Mouse (Mus musculus) thymus, postnatal 4 days (tissue): ENCODE measurements around the gene Hivep1.
A peak's percentile ranks its signal among the peaks of the same experiment; 100 is the strongest.

Experiments
- DNase-seq: peaks from one replicate; pipeline ENCODE4 v3.0.0; 2021

The Hivep1 gene

DNA sequence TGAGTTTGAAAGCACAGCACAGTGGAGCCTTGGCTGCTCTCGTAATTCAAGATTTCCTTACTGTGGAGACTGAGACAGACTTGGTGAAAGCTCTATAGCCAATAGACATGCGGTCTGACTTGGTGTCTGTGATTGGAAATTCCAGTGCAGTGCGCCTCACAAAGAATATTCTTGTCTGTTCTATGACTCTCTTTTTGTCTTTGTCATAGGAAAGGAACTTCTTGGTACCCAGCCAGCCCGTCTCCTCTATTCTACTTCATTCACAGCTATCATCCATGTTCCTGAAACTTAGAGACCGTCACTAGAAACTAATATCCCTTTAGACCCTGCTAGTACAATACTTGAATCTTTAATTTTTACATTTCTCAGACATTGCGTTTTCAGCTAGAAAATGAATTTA is 64.5 kb downstream of the Hivep1 start:
- no peak for DNase-seq

DNA sequence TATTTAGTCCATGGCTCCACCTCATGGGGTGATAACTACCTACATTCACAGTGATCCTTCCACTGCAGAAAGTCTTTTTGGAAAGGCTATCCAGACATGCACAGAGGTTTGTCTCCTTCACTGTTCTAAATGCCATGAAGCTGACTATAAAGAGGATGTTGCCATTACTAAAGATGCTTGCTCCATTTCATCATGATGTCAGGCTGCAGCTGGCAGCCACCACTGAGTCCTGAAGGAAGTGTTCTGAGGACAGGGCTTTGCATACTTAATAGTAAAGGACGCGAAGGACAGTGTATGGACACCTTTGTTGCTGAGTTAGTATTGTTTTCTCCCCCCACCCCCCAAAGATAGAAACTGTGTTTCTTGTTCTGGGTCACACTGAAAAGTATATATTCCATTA is 67.2 kb downstream of the Hivep1 start:
- DNase-seq: no peak

DNA sequence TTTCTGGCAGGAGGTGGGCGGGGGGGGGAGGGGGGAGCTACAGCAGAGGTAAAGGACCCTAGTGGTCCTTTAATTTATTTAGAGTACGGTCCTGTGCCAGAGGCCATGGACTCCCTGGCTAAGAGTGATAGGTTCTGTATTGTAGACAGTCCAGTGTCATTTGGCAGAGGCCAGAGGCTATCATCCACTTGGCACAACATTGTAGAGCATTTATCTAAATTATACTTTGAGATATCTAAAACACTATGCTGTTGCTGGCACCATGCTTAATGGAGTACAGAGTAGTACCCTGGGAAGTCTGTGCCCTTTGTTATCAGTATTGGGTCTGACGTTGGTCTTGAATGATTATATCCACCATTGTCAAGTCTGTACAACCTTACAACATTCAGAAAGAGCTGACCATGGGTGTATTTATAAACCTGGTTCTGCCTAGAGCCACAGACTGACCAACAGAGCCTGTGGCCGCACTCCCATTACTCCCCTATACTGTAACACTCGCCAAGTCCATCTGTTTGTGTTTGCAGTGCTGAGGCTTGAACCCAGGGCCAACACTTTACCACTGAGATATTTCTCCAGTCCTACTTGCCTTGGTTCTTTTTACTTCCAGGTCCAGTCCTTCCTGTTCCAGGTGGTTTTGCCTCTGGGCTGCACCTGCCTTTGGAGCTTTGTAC is 69.4 kb downstream of the Hivep1 start:
- no peak for DNase-seq

DNA sequence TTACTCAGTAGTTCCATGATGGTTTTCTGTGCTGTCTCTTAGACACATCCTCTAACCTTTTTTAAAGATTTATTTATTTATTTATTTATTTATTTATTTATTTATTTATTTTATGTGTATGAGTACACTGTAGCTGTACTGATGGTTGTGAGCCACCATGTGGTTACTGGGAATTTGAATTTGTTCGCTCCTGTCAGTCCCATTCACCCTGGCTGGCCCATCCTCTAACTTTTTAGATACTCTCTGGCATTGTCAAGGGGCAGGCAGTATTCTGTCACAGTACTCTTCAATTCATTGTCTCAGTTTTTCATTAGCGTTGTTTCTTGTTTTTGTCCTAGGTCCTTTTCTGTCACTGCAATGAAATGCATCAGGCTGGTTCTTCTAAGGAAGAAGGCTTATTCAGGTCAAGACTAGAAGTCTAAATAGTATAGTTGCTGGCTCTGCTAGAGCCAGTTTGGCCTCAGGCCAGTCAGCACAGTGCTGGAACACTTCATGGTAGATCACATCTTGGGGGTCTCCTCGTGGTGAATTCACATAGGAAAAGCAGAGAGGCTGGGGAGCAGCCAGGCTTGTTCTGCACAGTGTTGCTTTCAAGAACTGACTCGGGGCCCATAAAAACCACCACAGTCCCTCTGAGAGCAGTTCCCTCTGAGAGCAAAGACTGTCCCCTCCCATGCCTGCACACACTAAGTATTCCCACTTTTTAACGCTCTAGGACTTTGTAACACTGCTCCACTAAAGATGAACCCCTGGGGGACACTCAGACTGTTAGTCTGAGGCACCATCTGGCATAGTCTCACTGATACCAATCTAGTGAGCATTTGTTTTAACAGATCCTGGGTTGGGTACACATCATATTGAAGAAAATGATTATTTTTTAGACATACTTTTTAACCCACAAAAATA is 70.2 kb downstream of the Hivep1 start:
- no peak for DNase-seq

DNA sequence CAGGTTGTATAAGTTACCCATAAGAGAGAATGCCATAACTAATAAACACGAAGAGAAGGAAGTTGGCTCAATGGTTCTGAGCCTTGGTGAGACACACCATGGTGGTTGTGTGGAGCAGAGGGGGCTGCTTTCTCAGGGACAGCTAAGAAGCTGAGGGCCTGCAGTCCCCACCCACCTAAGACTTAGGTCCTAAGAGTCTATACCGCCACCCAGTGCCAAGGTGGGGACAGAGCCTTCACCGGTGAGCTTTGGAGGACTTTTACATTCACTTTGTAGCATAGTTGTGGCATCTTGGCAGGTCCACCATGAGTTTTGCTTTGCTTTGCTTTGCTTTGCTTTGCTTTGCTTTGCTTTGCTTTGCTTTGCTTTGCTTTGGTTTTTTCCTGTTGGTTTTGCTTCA is 92.8 kb downstream of the Hivep1 start:
- DNase-seq: peak; percentile 64

DNA sequence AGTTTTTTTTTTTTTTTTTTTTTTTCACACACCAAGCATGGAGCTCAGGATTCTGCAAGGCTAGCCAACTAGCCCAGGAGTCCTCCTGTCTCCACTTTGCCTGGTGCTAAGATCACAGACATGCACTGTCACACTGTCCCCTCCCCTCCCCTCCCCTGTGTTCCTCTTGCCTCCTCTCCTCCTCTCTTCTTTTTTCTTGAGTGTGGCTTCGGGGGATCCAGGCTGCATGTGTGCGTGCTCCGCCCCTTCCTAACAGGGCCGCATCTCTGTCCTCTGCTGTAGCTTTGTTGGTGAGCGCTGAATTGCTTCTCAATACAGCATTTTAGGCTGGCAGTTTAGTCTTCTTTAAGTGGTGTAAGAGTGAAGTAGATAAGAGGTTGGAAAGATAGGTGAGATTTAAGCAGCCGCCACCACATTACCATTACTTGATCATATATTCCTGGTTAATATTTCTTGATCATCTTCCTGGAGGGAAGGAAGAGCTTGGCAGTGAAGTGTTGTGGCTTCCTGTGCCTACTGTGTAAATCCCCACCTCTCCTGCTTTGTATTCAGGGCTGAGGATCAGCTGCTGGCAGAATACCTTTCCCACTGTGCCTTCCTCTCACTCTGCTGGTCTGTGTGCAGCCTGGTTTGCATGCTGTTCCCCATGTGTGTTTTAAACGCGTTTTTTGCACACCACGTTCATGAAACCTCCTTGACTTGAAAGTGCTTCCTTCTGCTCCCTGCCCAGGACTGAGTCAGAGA is 97.7 kb downstream of the Hivep1 start:
- DNase-seq: peak; percentile 28

DNA sequence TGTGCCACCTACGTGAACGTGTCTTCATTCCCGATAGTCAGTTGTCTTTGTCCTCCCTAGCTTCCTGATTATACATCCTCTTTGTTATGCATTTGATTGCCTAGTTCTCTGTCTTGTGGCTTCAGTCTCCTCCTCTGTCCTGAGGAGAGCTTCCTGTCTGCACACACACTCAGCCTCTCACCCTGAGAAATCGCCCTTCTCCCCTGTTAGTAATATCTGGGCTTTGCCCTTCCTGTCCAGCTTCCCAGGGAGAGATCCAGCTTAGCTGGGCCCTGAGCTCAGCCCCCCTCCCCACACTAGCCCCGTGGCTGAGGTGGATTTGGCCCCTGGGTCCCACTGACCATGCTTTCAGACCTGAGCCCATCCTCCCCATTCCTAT is 98.2 kb downstream of the Hivep1 start:
- no peak for DNase-seq

DNA sequence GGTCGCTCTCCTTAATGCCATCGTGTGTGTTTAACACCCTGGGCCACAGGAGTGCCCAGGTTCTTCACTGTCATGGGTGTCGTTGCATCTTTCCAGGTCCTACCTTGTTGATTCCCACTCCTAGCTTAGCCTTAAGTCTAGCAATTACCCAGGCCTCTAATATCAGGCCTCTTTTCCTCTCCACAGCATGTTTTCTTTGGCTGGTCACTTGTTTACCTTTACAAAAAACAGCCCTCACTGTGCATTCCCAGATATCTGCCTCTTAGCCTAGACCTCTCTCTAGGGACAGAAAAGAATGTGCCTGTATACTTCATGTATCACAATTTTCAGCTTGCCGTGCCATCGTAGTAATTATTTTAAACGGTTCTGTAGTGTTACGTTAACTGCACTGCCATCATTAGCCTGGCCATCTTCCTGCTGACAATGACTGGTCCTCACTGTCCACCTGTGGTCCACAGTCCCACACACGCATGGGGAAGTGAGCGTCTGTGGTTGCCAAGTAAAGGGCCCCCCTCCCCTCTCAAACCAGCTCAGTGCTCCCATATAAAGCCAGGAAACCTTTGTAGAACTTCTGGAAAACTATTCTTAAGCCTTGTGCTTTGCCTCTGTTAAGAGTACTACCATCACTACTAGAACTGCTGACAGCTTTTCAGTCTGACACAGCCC is 98.8 kb downstream of the Hivep1 start:
- no peak for DNase-seq

DNA sequence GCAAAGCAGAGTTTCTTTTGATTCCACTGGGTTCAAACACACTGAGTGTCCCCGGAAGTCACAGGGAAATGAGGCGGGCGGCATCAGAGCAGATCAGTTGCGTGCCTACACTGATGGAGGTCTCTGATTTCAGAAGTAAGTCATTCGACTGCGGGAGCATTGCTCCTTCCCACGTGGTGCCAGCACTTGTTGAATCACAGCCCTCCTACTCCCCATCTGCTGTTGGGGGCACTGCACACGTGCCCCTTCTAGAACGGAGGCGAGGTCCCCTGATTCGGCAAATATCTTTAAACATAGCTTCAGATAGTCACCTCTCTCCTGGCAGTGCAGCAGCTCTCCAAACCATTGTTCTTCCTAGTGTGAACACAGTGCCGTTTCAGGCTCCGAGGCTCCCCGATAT is 106.4 kb downstream of the Hivep1 start:
- DNase-seq: no peak

DNA sequence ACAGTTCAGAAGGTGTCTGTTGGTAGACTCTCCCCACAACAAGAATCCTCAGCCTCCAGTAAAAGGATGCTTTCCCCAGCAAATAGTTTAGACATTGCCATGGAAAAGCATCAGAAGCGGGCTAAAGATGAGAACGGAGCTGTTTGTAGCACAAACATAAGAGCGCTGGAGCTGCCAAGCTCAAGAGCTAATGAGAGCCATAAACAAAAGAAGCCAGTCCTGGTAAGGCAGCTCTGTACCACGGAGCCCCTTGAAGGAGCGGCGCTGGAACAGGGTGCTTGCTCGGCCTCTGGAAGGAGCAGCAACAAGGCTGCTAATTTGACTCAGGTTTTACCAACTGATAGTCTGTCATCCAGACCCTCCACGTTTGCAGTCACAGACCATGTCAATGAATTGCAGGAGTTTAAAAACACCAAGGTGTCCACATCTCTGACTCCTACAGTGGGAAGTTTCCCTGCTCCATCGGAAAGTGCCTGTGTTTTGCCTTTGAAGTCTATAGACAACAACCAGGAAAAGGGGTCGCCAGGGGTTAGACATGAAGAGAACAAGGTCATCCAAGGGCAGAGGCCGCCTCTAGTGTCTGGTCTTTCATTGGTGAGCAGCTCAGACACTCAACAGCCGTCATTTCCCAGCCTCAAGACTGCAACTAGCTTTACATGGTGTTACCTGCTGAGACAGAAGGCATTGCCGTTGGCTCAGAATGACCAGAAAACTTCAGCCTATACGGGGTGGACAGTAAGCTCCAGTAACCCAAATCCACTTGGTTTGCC is 107.8 kb downstream of the Hivep1 start:
- no peak for DNase-seq

DNA sequence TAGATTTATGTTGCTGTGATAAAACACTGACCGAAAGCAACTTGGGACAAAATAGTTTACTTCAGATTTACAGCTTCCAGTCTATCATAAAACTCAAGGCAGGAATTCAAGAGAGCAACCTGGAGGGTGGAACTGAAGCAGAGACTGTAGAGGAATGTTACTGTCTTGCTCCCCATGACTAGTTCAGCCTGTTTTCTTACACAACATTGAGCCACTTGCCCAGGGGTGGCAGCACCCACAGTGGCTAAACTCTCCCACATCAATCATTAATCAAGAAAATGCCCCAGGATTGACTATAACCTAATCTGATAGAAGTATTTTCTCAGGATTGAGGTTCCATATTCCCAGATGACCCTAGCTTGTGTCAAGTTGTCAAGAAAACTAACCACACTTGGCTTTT is 119.0 kb downstream of the Hivep1 start:
- no peak for DNase-seq

DNA sequence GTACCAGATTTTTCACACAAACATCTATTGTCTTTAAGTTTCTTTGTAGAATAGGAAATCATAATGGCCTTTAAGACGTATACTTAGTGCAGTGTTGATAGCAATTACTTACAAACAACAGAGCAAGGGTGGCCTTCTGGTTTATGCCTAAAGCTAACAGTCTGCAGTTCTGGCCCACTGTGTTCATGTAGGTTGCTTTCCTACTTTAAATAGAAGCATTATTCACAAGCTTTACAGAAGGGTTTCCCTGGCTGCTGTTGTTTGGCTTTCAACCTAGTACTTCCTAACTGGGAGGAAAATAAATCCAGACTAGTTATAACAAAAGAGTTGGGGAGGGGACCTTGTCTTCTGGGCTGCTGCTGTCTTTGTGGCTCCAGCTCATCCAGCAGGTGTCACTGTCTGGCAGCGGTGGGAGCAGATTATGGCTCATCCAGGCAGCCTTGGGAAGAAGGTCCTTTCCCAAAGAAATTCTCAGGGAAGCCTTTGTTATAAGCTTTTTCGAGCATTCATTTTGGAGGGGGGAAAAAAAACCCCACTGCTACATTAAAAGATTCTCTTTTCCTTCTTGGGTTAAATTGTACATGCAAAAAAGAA is 123.1 kb downstream of the Hivep1 start:
- no peak for DNase-seq

DNA sequence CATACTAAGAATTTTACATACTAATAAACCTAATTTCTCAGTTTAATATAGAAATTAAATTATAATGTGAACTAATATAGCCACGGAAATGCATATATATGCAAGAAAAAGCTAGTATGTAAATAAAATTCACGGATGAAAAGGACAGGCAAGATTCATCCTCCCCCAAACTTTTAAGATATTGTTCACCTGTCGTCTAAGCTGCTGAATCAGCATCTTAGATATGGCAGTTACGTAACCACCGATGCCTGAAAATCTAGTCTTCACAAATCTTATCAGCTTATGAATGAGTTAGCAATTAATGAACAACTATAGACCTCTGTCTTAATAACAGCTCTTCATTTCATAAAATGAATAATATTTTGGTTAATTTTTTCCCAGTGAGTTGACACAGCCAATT is 130.8 kb downstream of the Hivep1 start:
- DNase-seq: no peak

DNA sequence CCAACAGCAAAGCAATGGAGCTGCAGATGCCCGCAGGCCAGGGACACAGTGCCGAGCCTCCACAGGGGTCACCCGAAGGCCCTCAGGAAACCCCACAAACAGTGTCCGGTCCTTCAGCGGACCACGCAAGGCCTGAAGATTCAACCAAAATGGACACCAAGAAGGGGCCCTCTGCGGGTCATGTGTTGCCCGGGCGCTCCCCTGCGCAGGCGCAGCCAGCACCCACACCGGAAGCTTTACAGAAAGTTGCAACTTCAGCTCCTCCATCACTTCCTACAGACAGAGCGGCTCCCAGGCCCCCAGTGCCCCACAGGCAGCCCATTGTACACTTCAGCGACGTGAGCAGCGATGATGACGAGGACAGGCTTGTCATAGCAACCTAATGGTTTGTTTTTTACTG is 132.3 kb downstream of the Hivep1 start:
- DNase-seq: no peak

DNA sequence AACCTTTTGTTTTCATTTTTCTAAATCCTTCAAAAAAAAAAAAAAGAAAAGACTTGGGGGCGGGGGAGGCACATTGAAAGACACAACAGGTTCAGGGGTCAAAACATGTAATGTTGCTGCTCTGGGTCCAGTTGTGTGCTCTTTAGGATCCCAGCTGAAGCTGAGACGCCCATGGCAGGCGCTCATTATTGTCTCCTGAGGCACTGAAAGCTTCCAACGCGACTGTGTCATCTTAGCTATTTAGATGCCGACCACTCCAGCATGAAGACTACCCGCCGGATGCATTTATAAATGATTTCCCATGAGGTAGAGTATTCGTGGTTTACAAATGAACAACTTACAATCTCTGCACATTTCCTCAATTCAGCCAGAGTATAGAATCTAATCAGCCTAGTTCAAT is 141.2 kb downstream of the Hivep1 start:
- DNase-seq: no peak

DNA sequence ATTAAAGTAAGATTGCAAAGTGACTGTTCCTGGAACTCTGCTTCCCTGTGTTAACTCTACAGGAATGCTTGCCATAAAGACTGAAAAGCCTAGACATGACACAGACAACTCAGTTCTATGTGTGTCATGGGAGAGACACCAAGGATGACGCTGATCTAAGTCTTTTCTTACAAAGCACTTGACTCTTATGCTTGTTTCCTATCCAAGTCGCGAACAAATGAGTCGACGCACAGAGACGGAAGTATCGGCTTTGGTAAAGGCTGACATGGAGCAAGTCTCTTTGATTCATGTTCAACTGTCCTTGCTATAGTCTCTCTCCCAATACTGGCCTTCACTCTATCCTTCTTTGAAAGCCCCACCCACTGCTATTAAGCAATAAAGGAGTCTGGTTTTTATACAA is 143.8 kb downstream of the Hivep1 start:
- no peak for DNase-seq

DNA sequence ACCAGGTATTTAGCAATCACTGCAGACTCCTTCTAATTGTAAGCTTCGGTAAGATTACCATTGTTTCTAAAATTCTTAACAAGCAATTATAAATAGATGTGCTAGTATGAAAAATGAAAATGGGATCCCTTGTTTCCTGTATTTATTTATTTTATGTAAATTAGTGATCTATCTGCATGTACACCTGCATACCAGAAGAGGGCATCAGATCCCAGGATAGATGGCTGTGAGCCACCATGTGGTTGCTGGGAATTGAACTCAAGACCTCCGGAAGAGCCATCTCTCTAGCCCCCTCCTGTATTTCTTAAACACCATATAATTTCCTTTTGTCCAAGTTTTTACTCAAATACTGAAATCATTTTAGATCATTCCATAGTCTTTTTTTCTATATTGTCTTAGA is 145.8 kb downstream of the Hivep1 start:
- no peak for DNase-seq

DNA sequence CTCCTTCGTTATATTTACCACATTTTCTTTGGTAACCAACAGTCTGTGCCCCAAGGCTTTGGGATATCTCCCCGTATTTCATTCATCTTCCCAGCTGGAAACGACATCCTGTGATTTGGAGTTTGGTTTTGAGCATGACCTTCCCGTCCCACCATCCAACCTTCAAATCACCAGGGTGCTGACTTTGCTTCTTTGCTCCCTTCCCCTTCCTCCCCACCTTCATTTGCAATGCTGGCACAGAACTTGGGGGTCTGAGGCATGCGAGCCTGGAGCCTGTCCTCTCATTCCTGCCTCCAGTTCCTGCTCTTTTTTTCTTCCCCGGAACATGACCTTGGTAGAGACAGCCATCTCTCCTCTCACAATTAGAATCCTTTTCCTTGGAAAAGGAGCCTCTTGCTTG is 161.7 kb downstream of the Hivep1 start:
- DNase-seq: no peak

DNA sequence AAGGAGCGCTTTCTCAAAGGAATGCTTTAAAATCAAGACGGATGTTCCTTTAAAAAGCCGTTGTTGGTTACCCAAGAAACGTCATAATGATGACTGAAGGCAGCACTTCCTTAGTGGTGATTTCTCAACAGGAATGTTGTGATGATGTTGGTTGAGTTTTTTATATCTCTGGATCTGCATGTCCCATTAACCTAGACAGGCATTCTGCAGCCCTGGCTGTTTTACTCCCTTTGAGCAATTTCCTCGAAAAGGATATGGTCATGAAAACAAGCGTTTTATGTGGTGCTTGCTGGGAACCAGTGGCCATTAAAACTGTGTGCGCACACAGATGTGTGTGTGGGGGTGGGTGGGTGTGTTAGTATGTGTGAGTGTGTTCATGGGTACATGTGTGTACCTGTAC is 170.6 kb downstream of the Hivep1 start:
- no peak for DNase-seq

DNA sequence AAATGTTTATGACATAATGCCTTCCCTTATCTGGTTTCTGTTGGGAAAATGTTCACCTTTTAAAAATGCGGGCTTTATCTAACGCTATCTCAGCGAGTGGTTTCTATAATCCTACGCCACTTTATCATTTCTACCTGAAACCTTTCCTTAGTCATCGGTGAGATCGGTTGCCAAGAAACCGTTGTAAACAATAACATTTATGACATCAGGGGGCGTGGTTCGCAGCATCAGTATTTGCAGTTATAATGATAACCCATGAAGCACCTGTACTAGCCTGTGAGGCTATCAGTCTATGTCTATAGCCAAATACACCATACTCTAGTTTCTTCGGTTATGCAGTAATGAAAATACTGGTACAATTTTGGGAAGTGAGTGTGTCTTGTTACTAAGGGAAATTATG is 177.0 kb downstream of the Hivep1 start:
- DNase-seq: no peak

DNA sequence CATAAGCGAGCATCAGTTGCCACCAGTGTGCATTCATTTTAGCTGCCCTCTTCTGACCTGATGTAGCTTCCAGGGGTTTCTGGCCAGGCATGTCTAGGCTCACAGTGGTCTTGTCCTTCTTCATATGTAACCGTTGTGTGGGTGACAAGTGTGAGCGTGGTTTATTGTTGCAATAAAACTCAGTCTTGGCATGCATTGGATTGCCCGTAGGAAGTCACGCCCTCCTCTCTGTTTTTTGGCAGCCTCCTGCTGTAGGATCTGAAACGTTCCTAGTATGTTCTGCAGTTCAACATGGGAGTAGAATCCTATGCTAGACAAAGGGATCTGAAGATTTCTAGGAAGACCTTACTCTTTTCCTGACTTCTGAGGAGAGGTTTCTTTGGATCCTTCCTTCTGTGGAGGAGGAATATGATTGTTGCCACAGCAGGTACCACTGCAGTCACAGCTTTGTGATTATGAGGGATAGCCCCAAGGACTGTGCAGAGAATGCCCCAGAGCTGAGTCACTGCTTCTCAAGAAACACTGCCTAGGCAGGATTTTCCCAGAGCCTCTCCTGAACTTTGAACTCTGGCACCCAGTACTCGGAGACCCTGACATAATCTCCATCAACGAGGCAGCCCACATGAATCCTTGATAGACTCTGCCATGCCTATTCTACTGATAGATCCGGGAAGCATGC is 182.1 kb downstream of the Hivep1 start:
- DNase-seq: no peak

DNA sequence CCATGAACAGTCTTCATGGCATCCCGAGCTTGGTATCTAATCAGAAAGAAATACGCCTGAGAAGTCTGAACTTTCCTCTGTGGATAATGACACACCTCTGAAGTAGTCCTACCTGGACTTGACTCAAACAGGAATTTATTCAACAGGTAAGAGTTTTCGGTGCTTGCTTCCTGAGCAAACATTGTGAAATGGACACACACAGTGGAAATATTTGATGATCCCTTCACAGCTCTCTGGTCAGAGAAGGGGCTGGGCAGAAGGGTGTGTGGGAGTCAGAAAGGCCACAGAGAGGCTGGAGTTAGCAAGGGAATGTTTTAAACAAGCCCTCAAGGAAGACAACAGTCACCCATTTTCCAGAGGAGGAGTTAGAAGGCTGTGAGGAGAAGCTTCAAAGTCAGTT is 186.7 kb downstream of the Hivep1 start:
- DNase-seq: no peak
